8 mouse cellular contexts compared by ENCODE assay signal in genomic region chr9:62810095-62810494, GRCm38 (mm10). TPM values are rescaled to one million over a fixed set of nuclear protein-coding genes. Genes with fewer than 3 reads are reported as not detected.
A peak's percentile ranks its signal among the peaks of the same experiment; 100 is the strongest.
DNase-seq lines count a peak whose midpoint lies in the region; ATAC-seq and TF ChIP-seq lines count a peak whose summit lies in the region.

No protein-coding gene starts in this region.

- H3K4me3 ChIP-seq in heart, embryonic 11.5 days (ENCODE audit: low read depth, low read length), result peak overlapping the region; percentile 94
- H3K4me3 ChIP-seq in CH12.LX (replicated peaks in 1 of 3; ENCODE audit: low read depth in 2 of 3, low read length in 2 of 3, poor library complexity in 1 of 3), result peak overlapping the region; percentile 96 to 100 (median 99)
- peak overlapping the region; percentile 99 for H3K4me3 ChIP-seq in forebrain, embryonic 15.5 days
- H3K4me3 ChIP-seq in liver, embryonic 16.5 days (ENCODE audit: low read depth, low read length), result peak overlapping the region; percentile 100

- no peaks in the 10 kb centered on the region for H3K27me3 ChIP-seq in heart, embryonic 11.5 days (ENCODE audit: control insufficient read depth, insufficient read depth, low read length)
- no peaks in the 10 kb centered on the region for H3K27me3 ChIP-seq in CH12.LX (replicated peaks)
- no peaks in the 10 kb centered on the region for H3K27me3 ChIP-seq in forebrain, embryonic 15.5 days
- no peaks in the 10 kb centered on the region for H3K27me3 ChIP-seq in liver, embryonic 16.5 days (ENCODE audit: control insufficient read depth, insufficient read depth, low read depth, low read length)

- H3K79me2 ChIP-seq in CH12.LX (replicated peaks; ENCODE audit: control insufficient read depth, extremely low read depth, insufficient read depth, poor library complexity, severe bottlenecking), result peaks cover 61% of the 10 kb centered on the region

- no peaks in the 10 kb centered on the region for H3K9me3 ChIP-seq in heart, embryonic 11.5 days (replicated peaks; ENCODE audit: control insufficient read depth, low read length)
- no peaks in the 10 kb centered on the region for H3K9me3 ChIP-seq in CH12.LX (replicated peaks; ENCODE audit: low read length)
- no peaks in the 10 kb centered on the region for H3K9me3 ChIP-seq in forebrain, embryonic 15.5 days
- no peaks in the 10 kb centered on the region for H3K9me3 ChIP-seq in liver, embryonic 16.5 days (replicated peaks; ENCODE audit: control insufficient read depth, low read length)

- peaks cover 10% of the 10 kb centered on the region for H3K4me1 ChIP-seq in heart, embryonic 11.5 days (ENCODE audit: control insufficient read depth, insufficient read depth, low read length)
- H3K4me1 ChIP-seq in CH12.LX (ENCODE audit: control insufficient read depth in 1 of 2, insufficient read depth in 2 of 2), result peaks cover 8 to 56% of the 10 kb centered on the region in 2 experiments
- H3K4me1 ChIP-seq in forebrain, embryonic 15.5 days, result peaks cover 35% of the 10 kb centered on the region
- peaks cover 18% of the 10 kb centered on the region for H3K4me1 ChIP-seq in liver, embryonic 16.5 days (ENCODE audit: control insufficient read depth, low read depth, low read length)

- 14% methylated on average over 8 of the region's 8 CpGs for WGBS in heart, embryonic 11.5 days (ENCODE audit: insufficient replicate concordance)
- 14% methylated on average over 8 of the region's 8 CpGs for WGBS in forebrain, embryonic 15.5 days
- WGBS in liver, embryonic 16.5 days (ENCODE audit: insufficient replicate concordance), result 14% methylated on average over 8 of the region's 8 CpGs

- dilution Hi-C loops in CH12.LX (cut with MboI; ENCODE audit: extremely low pct_ligation_motif_present, extremely low pct_unique_long_range_greater_than_20kb, low sequenced_read_pairs), result no loop called here

- no peak for DNase-seq in heart, postnatal 4 days
- DNase-seq in CH12.LX (ENCODE audit: extremely low read depth), result no peak
- no peak for DNase-seq in B cell, adult 2 months
- no peak for DNase-seq in adrenal gland, postnatal 10 days
- DNase-seq in cerebellum, postnatal 36 days, result no peak

- no peaks in the 10 kb centered on the region for H3K36me3 ChIP-seq in heart, embryonic 11.5 days (ENCODE audit: control insufficient read depth, insufficient read depth, low read length)
- peaks cover 0 to 10% of the 10 kb centered on the region in 2 experiments for H3K36me3 ChIP-seq in CH12.LX (replicated peaks in 1 of 2; ENCODE audit: control insufficient read depth in 1 of 2, insufficient read depth in 1 of 2, low read length in 1 of 2)
- no peaks in the 10 kb centered on the region for H3K36me3 ChIP-seq in forebrain, embryonic 15.5 days
- H3K36me3 ChIP-seq in liver, embryonic 16.5 days (ENCODE audit: control insufficient read depth, insufficient read depth), result no peaks in the 10 kb centered on the region

- TF ChIP-seq EP300 in CH12.LX (IDR thresholded peaks at IDR 0.05; ENCODE audit: low read length), result no peak

- no peak for ATAC-seq in heart, embryonic 11.5 days (replicated peaks; ENCODE audit: insufficient number of reproducible peaks, low FRiP score, low TSS enrichment)
- ATAC-seq in forebrain, embryonic 15.5 days (replicated peaks), result no peak
- ATAC-seq in liver, embryonic 16.5 days (ENCODE audit: low read depth), result no peak

- no peak overlapping the region for H3K27ac ChIP-seq in heart, embryonic 11.5 days (ENCODE audit: low read depth, low read length)
- no peak overlapping the region for H3K27ac ChIP-seq in CH12.LX (ENCODE audit: insufficient read depth, low read depth)
- no peak overlapping the region for H3K27ac ChIP-seq in forebrain, embryonic 15.5 days (replicated peaks)
- H3K27ac ChIP-seq in liver, embryonic 16.5 days (ENCODE audit: low read length), result peak overlapping the region; percentile 92

- TF ChIP-seq RAD21 in CH12.LX (IDR thresholded peaks at IDR 0.05; ENCODE audit: low read depth, low read length), result no peak

- H3K4me2 ChIP-seq in heart, embryonic 11.5 days, result peak overlapping the region; percentile 99
- H3K4me2 ChIP-seq in CH12.LX (ENCODE audit: insufficient read depth, low read depth, poor library complexity, severe bottlenecking), result peak overlapping the region; percentile 95
- peak overlapping the region; percentile 73 for H3K4me2 ChIP-seq in forebrain, embryonic 15.5 days (replicated peaks)
- peak overlapping the region; percentile 70 for H3K4me2 ChIP-seq in liver, embryonic 16.5 days (ENCODE audit: low read depth, low read length)

- in situ Hi-C loops in CH12.LX (cut with MboI; ENCODE audit: low pct_ligation_motif_present, low pct_unique_long_range_greater_than_20kb, low sequenced_read_pairs), result loop anchor here (25.0 kb wide), 1 partner anchor 577 kb away; the partner anchor contains the start of genes 2300009A05Rik and Map2k5

- peak overlapping the region; percentile 97 for H3K9ac ChIP-seq in heart, embryonic 11.5 days (ENCODE audit: low read depth, low read length)
- peak overlapping the region; percentile 83 for H3K9ac ChIP-seq in CH12.LX (ENCODE audit: insufficient read depth, low read depth)
- peak overlapping the region; percentile 98 for H3K9ac ChIP-seq in forebrain, embryonic 15.5 days (replicated peaks)
- peak overlapping the region; percentile 98 for H3K9ac ChIP-seq in liver, embryonic 16.5 days (ENCODE audit: low read depth, low read length)

- TF ChIP-seq POLR2A in CH12.LX (IDR thresholded peaks at IDR 0.05; ENCODE audit: low read depth, low read length), result no peak

- TF ChIP-seq CTCF in CH12.LX (conservative IDR thresholded peaks at IDR 0.05 in 1 of 2, IDR thresholded peaks at IDR 0.05 in 1 of 2; ENCODE audit: low read depth in 2 of 2, low read length in 2 of 2), result no peak

TF ChIP-seq in CH12.LX, 34 proteins besides CTCF, POLR2A, EP300 and RAD21:
- TF ChIP-seq HCFC1 (IDR thresholded peaks at IDR 0.05; ENCODE audit: low read depth, low read length) (no peak), KAT2A (IDR thresholded peaks at IDR 0.05; ENCODE audit: insufficient replicate concordance, low read length) (no peak), JUND (conservative IDR thresholded peaks at IDR 0.05; ENCODE audit: low read depth, low read length) (no peak), UBTF (IDR thresholded peaks at IDR 0.05; ENCODE audit: low read depth, low read length) (no peak), MXI1 (IDR thresholded peaks at IDR 0.05; ENCODE audit: low read depth, low read length) (no peak)

RNA-seq across cellular contexts. Expression of gene Fem1b, which starts 1.6 kb away (rescaled TPM):
- 22.1 and 25.0 TPM in 2 replicates for polyA plus RNA-seq in heart, embryonic 11.5 days (2014; fragmentation: Nextera tagmentation; extraction: Ambion mirVana)
- 10 to 100 TPM; 40.3 to 41.6 TPM for total RNA-seq in heart, postnatal 4 days (2021)
- total RNA-seq in CH12.LX (2012; rRNA removed) (34.6 and 35.6 TPM in 2 replicates), CH12.LX (2014; rRNA removed) (30.0 and 30.1 TPM in 2 replicates)
- polyA plus RNA-seq in CH12.LX (2012; ENCODE audit: insufficient read length, low read depth), result 26.6 and 26.8 TPM in 2 replicates
- 44.1 and 49.0 TPM in 2 replicates for polyA plus RNA-seq in forebrain, embryonic 15.5 days (2015; fragmentation: Nextera tagmentation; extraction: Ambion mirVana)
- 8.0 and 8.4 TPM in 2 replicates for polyA plus RNA-seq in liver, embryonic 16.5 days (2015; fragmentation: Nextera tagmentation; extraction: Ambion mirVana)
- total RNA-seq in adrenal gland, postnatal 10 days (2021), result 10 to 100 TPM; 34.5 to 37.6 TPM

RNA-seq across cellular contexts. Expression of gene Cln6, which starts 28.5 kb away (rescaled TPM):
- 17.9 and 21.0 TPM in 2 replicates for polyA plus RNA-seq in heart, embryonic 11.5 days (2014; fragmentation: Nextera tagmentation; extraction: Ambion mirVana)
- 10 to 100 TPM; 25.1 to 31.4 TPM for total RNA-seq in heart, postnatal 4 days (2021)
- 22.6 and 25.3 TPM in 2 replicates for total RNA-seq in CH12.LX (2012; rRNA removed)
- 16.2 and 17.8 TPM in 2 replicates for total RNA-seq in CH12.LX (2014; rRNA removed)
- 29.4 and 35.1 TPM in 2 replicates for polyA plus RNA-seq in CH12.LX (2012; ENCODE audit: insufficient read length, low read depth)
- 5.4 and 5.9 TPM in 2 replicates for polyA plus RNA-seq in forebrain, embryonic 15.5 days (2015; fragmentation: Nextera tagmentation; extraction: Ambion mirVana)
- 11.7 and 13.2 TPM in 2 replicates for polyA plus RNA-seq in liver, embryonic 16.5 days (2015; fragmentation: Nextera tagmentation; extraction: Ambion mirVana)
- total RNA-seq in adrenal gland, postnatal 10 days (2021), result 10 to 100 TPM; 18.2 to 24.4 TPM

RNA-seq across cellular contexts. Expression of gene Calml4, which starts 47.8 kb away (rescaled TPM):
- polyA plus RNA-seq in heart, embryonic 11.5 days (2014; fragmentation: Nextera tagmentation; extraction: Ambion mirVana), result 0.24 and 0.79 TPM in 2 replicates
- total RNA-seq in heart, postnatal 4 days (2021), result 1 to 10 TPM; 2.4 to 2.6 TPM
- total RNA-seq in CH12.LX (2012; rRNA removed) (not detected in 2 replicates), CH12.LX (2014; rRNA removed) (not detected in 2 replicates)
- not detected in 2 replicates for polyA plus RNA-seq in CH12.LX (2012; ENCODE audit: insufficient read length, low read depth)
- 6.3 and 12.5 TPM in 2 replicates for polyA plus RNA-seq in forebrain, embryonic 15.5 days (2015; fragmentation: Nextera tagmentation; extraction: Ambion mirVana)
- 1.9 and 4.0 TPM in 2 replicates for polyA plus RNA-seq in liver, embryonic 16.5 days (2015; fragmentation: Nextera tagmentation; extraction: Ambion mirVana)
- 10 to 100 TPM; 12.2 to 13.7 TPM for total RNA-seq in adrenal gland, postnatal 10 days (2021)
